Mouse (Mus musculus): Measurements from ENCODE around the gene Prc1.

- TF ChIP-seq CTCF (IDR thresholded peaks at IDR 0.05; ENCODE audit: low read depth) = no peak
- no peak for TF ChIP-seq EP300 (IDR thresholded peaks at IDR 0.05; ENCODE audit: low read depth)
Observed at GRCm38 (mm10) chr7:80267764-80268163, 26.5 kb upstream of the Prc1 start.

All from liver, postnatal 0 days (tissue).